Mouse (Mus musculus) spleen, adult 2 months (tissue): ENCODE data around the gene Fbxo36. TPM values are rescaled to one million over a fixed set of nuclear protein-coding genes. Genes with fewer than 3 reads are reported as not detected.

Experiments
- DNase-seq, 2 experiments: peaks; one replicate each; pipeline versions ENCODE4 v3.0.0 to v3.0.0-alpha.2; 2012 to 2021; ENCODE audit warnings: low spot score in 2 of 2, low read depth in 1 of 2
- H3K27ac ChIP-seq: fragments of 200-500 bp; 2 replicates; pipeline ENCODE4 v1.5.1; 2012; ENCODE audit warnings: low read length, inconsistent platforms; ENCODE audit not compliant: insufficient read depth
- H3K27me3 ChIP-seq: fragments of 200-500 bp; 2 replicates; pipeline ENCODE4 v1.6.1; 2012; ENCODE audit warnings: mild to moderate bottlenecking, moderate library complexity, low read length, inconsistent platforms; ENCODE audit not compliant: control insufficient read depth, insufficient read depth
- H3K36me3 ChIP-seq: fragments of 200-500 bp; 2 replicates; pipeline ENCODE4 v1.6.1; 2012; ENCODE audit warnings: mild to moderate bottlenecking, low read length, inconsistent platforms; ENCODE audit not compliant: control insufficient read depth, insufficient read depth
- H3K4me1 ChIP-seq: fragments of 200-500 bp; 2 replicates; pipeline ENCODE4 v1.6.1; 2011; ENCODE audit warnings: inconsistent platforms; ENCODE audit not compliant: control insufficient read depth, insufficient read depth, insufficient read length
- H3K4me3 ChIP-seq: fragments of 200-500 bp; 2 replicates; pipeline ENCODE4 v1.5.1; 2011; ENCODE audit warnings: mild to moderate bottlenecking, inconsistent platforms; ENCODE audit not compliant: insufficient read depth, insufficient read length; ENCODE audit errors: extremely low read depth
- CTCF ChIP-seq: fragments of 200-500 bp; IDR thresholded peaks from 2 replicates; pipeline ENCODE4 v1.5.1; 2011; ENCODE audit warnings: mild to moderate bottlenecking, inconsistent platforms; ENCODE audit not compliant: insufficient read depth, insufficient read length, insufficient replicate concordance; ENCODE audit errors: extremely low read depth
- POLR2A ChIP-seq: fragments of 200-500 bp; IDR thresholded peaks from 2 replicates; pipeline ENCODE4 v1.6.1; 2011; ENCODE audit warnings: low read depth, low read length, inconsistent platforms
- WGBS: fragments of 180-500 bp; shearing (Covaris S2); methylation state at CpG from one replicate; pipeline ENCODE4 v1.1.7; 2018; 5-methylcytosine and 5-hydroxymethylcytosine counted together
- polyA plus RNA-seq: library from polyadenylated mRNA; depleted of rRNA; stranded (reverse); fragments of >200 nt; gene quantifications from 2 replicates; pipeline ENCODE4 v1.2.3, GENCODE M21; 2012; rRNA removed

Fbxo36 gene
- polyA plus RNA-seq, result 0.50 and 0.53 TPM in 2 replicates

DNA sequence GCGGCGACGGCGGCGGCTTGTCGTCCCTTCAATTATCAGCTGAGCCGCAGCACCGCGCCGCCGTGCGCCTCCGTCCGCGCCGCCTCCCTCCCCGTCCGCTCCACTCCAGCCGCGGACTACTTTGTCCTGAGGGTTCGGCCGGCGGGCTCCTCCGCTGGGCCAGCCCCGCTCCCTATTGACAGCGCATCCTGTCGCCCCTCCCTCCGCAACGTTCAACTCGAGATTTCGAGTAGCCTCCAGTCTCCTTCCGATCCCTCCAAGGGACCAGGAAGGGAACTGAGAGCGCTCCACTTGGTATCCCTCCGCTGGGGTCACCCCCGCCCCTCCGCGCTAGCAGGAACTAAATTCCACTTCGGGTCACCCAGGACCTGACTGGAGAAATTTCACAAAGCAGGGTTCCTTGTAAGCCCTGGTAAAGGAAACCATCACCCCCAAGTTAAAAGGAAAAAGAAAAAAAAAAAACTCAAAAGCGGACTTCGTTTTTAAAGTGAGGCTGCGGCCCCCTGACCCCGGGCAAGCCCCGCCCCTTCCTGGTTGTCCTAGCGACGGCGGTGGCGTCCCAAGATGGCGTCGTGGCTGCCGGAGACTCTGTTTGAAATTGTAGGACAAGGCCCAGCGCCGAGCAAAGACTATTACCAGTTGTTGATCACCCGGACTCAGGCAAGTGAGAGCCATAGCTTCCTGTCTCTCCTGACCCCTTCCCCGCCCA, at the start of gene Fbxo36:
Gene Fbxo36 (plus strand): TSS at position 533 of the 709 bp plus-strand sequence.
- peak; percentile 87 to 88 for DNase-seq
- Histone ChIP-seq H3K4me1 (peaks cover 4% of the 10 kb centered on the region; the same call in 1 of the 2 replicates), H3K36me3 (no peaks in the 10 kb centered on the region), H3K27ac (peak within 1 kb of the TSS; percentile 97), H3K27me3 (no peaks in the 10 kb centered on the region), H3K4me3 (peak within 1 kb of the TSS; percentile 94)
- no peak for TF ChIP-seq CTCF
- no peak for TF ChIP-seq POLR2A
- under 1% methylated on average over 44 of the region's 54 CpGs for WGBS

DNA sequence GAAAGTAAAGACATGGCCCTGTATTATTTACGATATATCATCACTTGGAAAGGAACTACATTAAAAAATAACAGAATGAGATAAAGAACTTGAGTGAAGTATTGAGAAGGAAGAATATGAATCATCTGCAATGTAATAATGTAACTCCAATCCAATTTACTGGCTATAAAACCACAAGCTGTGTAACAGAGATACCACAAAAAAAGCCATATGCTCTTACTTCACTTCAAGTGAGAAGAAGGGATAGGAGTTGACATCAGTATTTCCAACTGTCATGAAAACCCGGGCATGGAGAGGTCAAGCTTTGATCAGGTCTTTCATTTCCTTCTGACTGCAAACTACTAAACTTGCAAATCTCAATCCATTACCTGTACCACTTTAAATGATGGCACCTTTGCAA, 48.2 kb upstream of the Fbxo36 start:
- no peak overlapping the region for H3K27ac ChIP-seq
- WGBS, result 76% methylated on average over 2 of the region's 2 CpGs
- no peaks in the 10 kb centered on the region for H3K27me3 ChIP-seq
- peaks cover 17% of the 10 kb centered on the region for H3K36me3 ChIP-seq
- H3K4me1 ChIP-seq, result no peaks in the 10 kb centered on the region
- TF ChIP-seq CTCF (no peak), POLR2A (no peak)
- DNase-seq, result no peak
- no peak overlapping the region for H3K4me3 ChIP-seq

DNA sequence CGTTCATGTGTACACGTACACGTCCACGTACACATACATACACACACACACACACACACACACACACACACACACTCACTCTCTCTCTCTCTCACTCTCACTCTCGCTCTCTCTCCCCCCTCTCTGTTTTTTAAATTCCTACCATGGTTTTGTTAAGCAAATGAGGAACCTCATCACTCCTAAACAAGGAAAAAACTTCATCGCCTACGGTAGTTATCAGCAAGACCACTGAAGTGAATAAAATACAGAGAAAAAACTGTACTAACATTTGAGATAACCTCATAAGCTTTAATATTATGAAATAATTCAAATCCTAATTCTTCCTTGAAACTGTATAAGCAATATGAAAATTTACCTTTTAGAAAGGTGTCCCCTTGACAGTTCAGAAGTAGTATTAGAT, 44.3 kb upstream of the Fbxo36 start:
- WGBS, result 89% methylated on average over 7 of the region's 7 CpGs
- DNase-seq, result no peak
- Histone ChIP-seq H3K27me3 (no peaks in the 10 kb centered on the region), H3K4me3 (no peak overlapping the region), H3K36me3 (peaks cover 16% of the 10 kb centered on the region), H3K27ac (no peak overlapping the region), H3K4me1 (no peaks in the 10 kb centered on the region)
- no peak for TF ChIP-seq POLR2A
- TF ChIP-seq CTCF, result no peak

DNA sequence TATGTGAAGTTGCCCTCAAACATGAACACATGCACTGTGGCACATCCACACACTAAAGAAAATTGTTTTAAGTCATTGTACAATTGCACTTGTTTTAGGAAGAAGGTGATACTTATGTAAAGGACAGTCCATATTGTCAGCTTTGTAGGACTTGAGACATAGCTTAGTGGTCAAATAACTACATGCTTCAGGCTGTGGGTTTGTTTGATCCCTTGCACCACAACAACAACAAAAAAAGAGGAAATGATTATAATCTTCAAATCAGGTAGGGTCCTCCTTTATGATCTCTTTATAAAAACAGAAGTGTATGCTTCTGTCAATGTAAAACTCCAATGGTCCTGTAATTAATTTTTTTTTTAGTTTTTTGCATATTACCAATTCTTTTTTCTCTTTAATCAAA, 40.5 kb upstream of the Fbxo36 start:
- TF ChIP-seq POLR2A (no peak), CTCF (no peak)
- Histone ChIP-seq H3K4me3 (no peak overlapping the region), H3K27ac (no peak overlapping the region), H3K27me3 (no peaks in the 10 kb centered on the region), H3K36me3 (peaks cover 4% of the 10 kb centered on the region), H3K4me1 (no peaks in the 10 kb centered on the region)
- DNase-seq, result no peak

DNA sequence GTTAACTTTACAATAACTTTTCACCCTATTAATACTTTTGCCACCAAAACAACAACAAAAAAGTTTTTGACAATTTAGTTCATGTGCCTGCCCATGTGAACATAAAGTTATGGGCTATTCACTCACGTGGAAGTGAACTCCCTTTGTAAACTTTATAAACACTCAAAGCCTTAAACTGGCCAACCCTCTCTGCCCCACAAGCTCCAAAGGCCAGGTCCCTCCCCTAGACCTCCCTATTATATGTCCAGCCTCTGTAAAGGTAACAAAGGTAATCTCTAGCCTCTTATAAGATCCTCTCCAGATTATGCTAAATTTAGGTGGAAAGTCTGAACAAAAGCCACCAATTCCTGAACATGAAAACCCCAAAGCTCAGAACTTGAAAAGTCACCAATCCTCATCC, 35.9 kb upstream of the Fbxo36 start:
- TF ChIP-seq POLR2A, result no peak
- TF ChIP-seq CTCF, result no peak
- no peak overlapping the region for H3K4me3 ChIP-seq
- H3K36me3 ChIP-seq, result no peaks in the 10 kb centered on the region
- H3K27me3 ChIP-seq, result no peaks in the 10 kb centered on the region
- H3K27ac ChIP-seq, result no peak overlapping the region
- 92% methylated on average over 1 of the region's 1 CpGs for WGBS
- no peak for DNase-seq
- H3K4me1 ChIP-seq, result no peaks in the 10 kb centered on the region

- no peaks in the 10 kb centered on the region for H3K27me3 ChIP-seq
- peaks cover 4% of the 10 kb centered on the region for H3K4me1 ChIP-seq
- TF ChIP-seq POLR2A (no peak), CTCF (no peak)
- WGBS, result 29% methylated on average over 1 of the region's 1 CpGs
- peaks cover 2% of the 10 kb centered on the region; the same call in 1 of the 2 replicates for H3K36me3 ChIP-seq
- H3K27ac ChIP-seq, result no peak overlapping the region
- DNase-seq, result no peak
- H3K4me3 ChIP-seq, result no peak overlapping the region
These were observed 22.0 kb upstream of the Fbxo36 start for GRCm38 (mm10) chr1:84817596-84817995.

DNA sequence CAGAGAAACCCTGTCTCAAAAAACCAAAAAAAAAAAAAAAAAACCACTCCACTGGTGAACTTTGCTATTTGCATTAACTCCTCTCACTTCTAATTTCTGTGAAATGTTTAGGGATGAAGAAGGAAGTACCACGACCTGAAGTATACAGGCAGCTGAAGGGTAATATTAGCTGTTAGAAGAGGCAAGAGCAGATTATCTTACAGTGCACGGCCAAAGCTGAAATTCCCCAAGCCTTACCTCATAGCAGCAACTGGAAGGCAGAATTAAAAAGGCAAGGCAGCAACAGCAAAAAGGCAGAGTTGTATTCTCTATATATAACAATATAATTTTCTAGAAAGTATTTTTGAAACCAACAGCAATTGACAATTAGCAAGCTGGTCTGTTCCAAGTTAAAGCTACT, 14.6 kb upstream of the Fbxo36 start:
- no peaks in the 10 kb centered on the region for H3K27me3 ChIP-seq
- peaks cover 5% of the 10 kb centered on the region; the same call in 1 of the 2 replicates for H3K36me3 ChIP-seq
- H3K4me1 ChIP-seq, result peaks cover 3% of the 10 kb centered on the region; the same call in 1 of the 2 replicates
- TF ChIP-seq CTCF, result no peak
- TF ChIP-seq POLR2A, result no peak
- H3K27ac ChIP-seq, result no peak overlapping the region
- no peak overlapping the region for H3K4me3 ChIP-seq
- 55% methylated on average over 2 of the region's 2 CpGs for WGBS
- no peak for DNase-seq
